Mouse (Mus musculus) limb, embryonic 11.5 days (tissue): ENCODE data around the gene Cldn34b3. TPM values are rescaled to one million over a fixed set of nuclear protein-coding genes. Genes with fewer than 3 reads are reported as not detected.
"Not testable (repeated sequence)": the region's sequence is repeated elsewhere in the genome, so short reads cannot be mapped to it uniquely, and the experiment has no call there.

Experiments used
- ATAC-seq: fragments of 200-750 bp; cut with Nextera tagmentation; 2 replicates; pipeline ENCODE4 v1.8.0; 2017; ENCODE audit warnings: low read depth; ENCODE audit not compliant: insufficient number of reproducible peaks, low FRiP score, low TSS enrichment
- DNase-seq: peaks from one replicate; pipeline ENCODE4 v3.0.0-alpha.2; 2015; ENCODE audit warnings: low spot score
- H3K27ac ChIP-seq: fragments of 300-500 bp; sonication (generic); replicated peaks from 2 replicates; pipeline ENCODE4 v1.5.1; 2014; ENCODE audit warnings: low read depth, mild to moderate bottlenecking, low read length
- H3K27me3 ChIP-seq: fragments of 300-500 bp; sonication (generic); 2 replicates; pipeline ENCODE4 v1.6.1; 2014; ENCODE audit warnings: mild to moderate bottlenecking, low read length, mixed read lengths; ENCODE audit not compliant: control insufficient read depth, insufficient read depth
- H3K36me3 ChIP-seq: fragments of 300-500 bp; sonication (generic); 2 replicates; pipeline ENCODE4 v1.6.1; 2014; ENCODE audit warnings: mild to moderate bottlenecking, low read length, moderate library complexity, mixed read lengths; ENCODE audit not compliant: control insufficient read depth, insufficient read depth
- H3K4me1 ChIP-seq: fragments of 300-500 bp; sonication (generic); 2 replicates; pipeline ENCODE4 v1.6.1; 2014; ENCODE audit warnings: low read length, mixed read lengths; ENCODE audit not compliant: control insufficient read depth, insufficient read depth
- H3K4me2 ChIP-seq: fragments of 300-500 bp; sonication (generic); 2 replicates; pipeline ENCODE4 v1.6.1; 2014; ENCODE audit warnings: low read depth, mild to moderate bottlenecking, moderate library complexity; ENCODE audit not compliant: severe bottlenecking
- H3K4me3 ChIP-seq: fragments of 300-500 bp; sonication (generic); 2 replicates; pipeline ENCODE4 v1.5.1; 2014; ENCODE audit warnings: low read depth, low read length
- H3K9ac ChIP-seq: fragments of 300-500 bp; sonication (generic); 2 replicates; pipeline ENCODE4 v1.6.1; 2014; ENCODE audit warnings: mild to moderate bottlenecking, low read length
- H3K9me3 ChIP-seq: fragments of 300-500 bp; sonication (generic); 2 replicates; pipeline ENCODE4 v1.6.1; 2016; ENCODE audit warnings: low read length; ENCODE audit not compliant: control insufficient read depth
- WGBS: fragments of 180-500 bp; shearing (Covaris S2); extraction: QIAGEN DNeasy Blood & Tissue Kit; methylation state at CpG from one replicate; pipeline ENCODE4 v1.1.7; 2014; 5-methylcytosine and 5-hydroxymethylcytosine counted together
- polyA plus RNA-seq: library from polyadenylated mRNA; unstranded; fragments of >200 nt; fragmentation: Nextera tagmentation; extraction: Ambion mirVana; gene quantifications from 2 replicates; pipeline ENCODE4 v1.2.1, GENCODE M21; 2014

The Cldn34b3 gene
- polyA plus RNA-seq, result not detected in 2 replicates

DNA sequence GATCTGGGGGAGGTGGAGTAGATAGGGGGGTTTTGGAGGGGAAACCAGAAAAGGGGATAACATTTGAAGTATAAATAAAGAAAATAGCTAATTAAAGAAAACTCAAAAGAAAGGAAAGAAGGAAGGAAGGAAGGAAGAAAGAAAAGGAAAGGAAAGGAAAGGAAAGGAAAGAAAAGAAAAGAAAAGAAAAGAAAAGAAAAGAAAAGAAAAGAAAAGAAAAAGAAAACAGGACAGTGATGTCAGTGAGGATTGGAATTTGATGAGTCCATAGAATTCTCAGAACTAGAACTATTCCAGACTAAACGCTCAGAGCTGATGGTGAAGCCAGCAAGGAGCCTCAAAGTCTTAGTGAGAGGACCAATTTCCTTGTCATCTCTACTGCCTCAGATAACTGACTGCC lies at the start of gene Cldn34b3:
Gene Cldn34b3 (plus strand): TSS at position 301 of the 400 bp plus-strand sequence.
- 90% methylated on average over 1 of the region's 1 CpGs for WGBS
- not testable (repeated sequence) for H3K27me3 ChIP-seq

More for the DNA sequence above, at the start of gene Cldn34b3:
- not testable (repeated sequence) for ATAC-seq, H3K36me3 ChIP-seq, H3K4me2 ChIP-seq, H3K4me3 ChIP-seq, H3K4me1 ChIP-seq, H3K9ac ChIP-seq, H3K27ac ChIP-seq, DNase-seq, H3K9me3 ChIP-seq

Other genes starting within 250 kb of the Cldn34b3 start
- not detected in 2 replicates for gene Cldn34b4, start 129.0 kb downstream of the Cldn34b3 start, polyA plus RNA-seq